Mouse (Mus musculus) forebrain, embryonic 15.5 days (tissue): ENCODE data around the gene Apom. TPM values are rescaled to one million over a fixed set of nuclear protein-coding genes. Genes with fewer than 3 reads are reported as not detected.
A peak's percentile ranks its signal among the peaks of the same experiment; 100 is the strongest.

Source experiments
- ATAC-seq: fragments of 200-750 bp; cut with Nextera tagmentation; replicated peaks from 2 replicates; pipeline ENCODE4 v1.8.0; 2017; ENCODE audit warnings: mild to moderate bottlenecking, moderate TSS enrichment, moderate library complexity
- H3K27ac ChIP-seq: fragments of 300-500 bp; sonication (generic); replicated peaks from 2 replicates; pipeline ENCODE4 v1.5.1; 2015; ENCODE audit warnings: mild to moderate bottlenecking, inconsistent platforms
- H3K27me3 ChIP-seq: fragments of 300-500 bp; sonication (generic); 2 replicates; pipeline ENCODE4 v1.6.1; 2015; ENCODE audit warnings: inconsistent platforms
- H3K36me3 ChIP-seq: fragments of 300-500 bp; sonication (generic); 2 replicates; pipeline ENCODE4 v1.6.1; 2015; ENCODE audit warnings: mild to moderate bottlenecking, inconsistent platforms
- H3K4me1 ChIP-seq: fragments of 300-500 bp; sonication (generic); 2 replicates; pipeline ENCODE4 v1.6.1; 2015; ENCODE audit warnings: inconsistent platforms
- H3K4me2 ChIP-seq: fragments of 300-500 bp; sonication (generic); replicated peaks from 2 replicates; pipeline ENCODE4 v1.6.1; 2015; ENCODE audit warnings: mild to moderate bottlenecking, inconsistent platforms
- H3K4me3 ChIP-seq: fragments of 300-500 bp; sonication (generic); 2 replicates; pipeline ENCODE4 v1.5.1; 2015; ENCODE audit warnings: mild to moderate bottlenecking, inconsistent platforms
- H3K9ac ChIP-seq: fragments of 300-500 bp; sonication (generic); replicated peaks from 2 replicates; pipeline ENCODE4 v1.6.1; 2015; ENCODE audit warnings: mild to moderate bottlenecking, inconsistent platforms
- H3K9me3 ChIP-seq: fragments of 300-500 bp; sonication (generic); 2 replicates; pipeline ENCODE4 v1.6.1; 2016; ENCODE audit warnings: inconsistent platforms
- WGBS: fragments of 180-500 bp; shearing (Covaris S2); methylation state at CpG from one replicate; pipeline ENCODE4 v1.1.7; 2015; ENCODE audit warnings: mixed read lengths; 5-methylcytosine and 5-hydroxymethylcytosine counted together
- polyA plus RNA-seq: library from polyadenylated mRNA; unstranded; fragments of >200 nt; fragmentation: Nextera tagmentation; extraction: Ambion mirVana; gene quantifications from 2 replicates; pipeline ENCODE4 v1.2.1, GENCODE M21; 2015

Apom gene
- polyA plus RNA-seq, 1 experiment from 2014 or later = 0.28 TPM

DNA sequence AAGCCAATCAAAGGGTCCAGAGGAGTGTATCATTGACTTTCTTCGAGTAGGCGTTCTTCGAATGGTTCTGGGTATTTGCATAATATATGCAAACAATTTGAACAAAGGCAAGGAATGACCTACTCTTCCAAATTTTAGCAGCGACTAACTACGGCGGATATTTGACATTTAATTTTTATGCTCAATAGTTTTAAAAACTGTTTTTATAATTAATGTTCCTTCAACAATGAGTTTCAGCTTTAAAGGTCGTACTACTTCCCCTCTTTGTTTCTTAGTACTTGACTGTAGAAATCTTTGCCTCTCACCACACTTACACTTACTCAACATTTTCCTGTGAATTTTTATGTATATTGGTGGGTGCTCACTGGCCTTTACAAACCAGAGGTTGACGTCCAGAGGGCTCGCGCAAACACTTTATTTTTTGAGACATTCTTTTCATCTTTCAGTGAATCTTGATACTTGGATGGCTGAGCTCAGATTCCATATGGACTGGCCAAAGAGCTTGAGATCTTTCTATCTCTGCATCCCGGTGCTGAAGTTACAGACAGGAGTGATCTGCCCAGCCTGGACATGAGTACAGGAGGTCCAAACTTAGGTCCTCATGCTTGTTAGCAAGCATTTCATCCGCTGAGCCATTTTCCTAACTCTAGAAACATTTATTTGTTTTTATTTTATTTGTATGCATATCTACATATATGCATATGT is 33.8 kb upstream of the Apom start:
- Histone ChIP-seq H3K4me1 (peaks cover 37% of the 10 kb centered on the region), H3K4me3 (peak overlapping the region; percentile 96), H3K4me2 (peak overlapping the region; percentile 95), H3K36me3 (peaks cover 14% of the 10 kb centered on the region), H3K9me3 (no peaks in the 10 kb centered on the region), H3K27me3 (no peaks in the 10 kb centered on the region), H3K27ac (peak overlapping the region; percentile 99), H3K9ac (peak overlapping the region; percentile 57)
- 20% methylated on average over 12 of the region's 12 CpGs for WGBS
- peak; percentile 88 for ATAC-seq

GRCm38 (mm10) chr17:35164568-35165450 is 33.0 kb upstream of the Apom start, which contains the start of gene Prrc2a:
Gene Prrc2a, minus strand, starts transcription at chr17:35164897.
- no peaks in the 10 kb centered on the region for H3K27me3 ChIP-seq
- peak within 1 kb of the TSS; percentile 99 for H3K9ac ChIP-seq
- ATAC-seq = peak; percentile 94
- no peaks in the 10 kb centered on the region for H3K9me3 ChIP-seq
- H3K4me1 ChIP-seq = peaks cover 37% of the 10 kb centered on the region
- under 1% methylated on average over 63 of the region's 89 CpGs for WGBS
- peak within 1 kb of the TSS; percentile 99 for H3K27ac ChIP-seq
- peak within 1 kb of the TSS; percentile 95 for H3K4me2 ChIP-seq
- H3K36me3 ChIP-seq = peaks cover 22% of the 10 kb centered on the region
- peak within 1 kb of the TSS; percentile 96 for H3K4me3 ChIP-seq

DNA sequence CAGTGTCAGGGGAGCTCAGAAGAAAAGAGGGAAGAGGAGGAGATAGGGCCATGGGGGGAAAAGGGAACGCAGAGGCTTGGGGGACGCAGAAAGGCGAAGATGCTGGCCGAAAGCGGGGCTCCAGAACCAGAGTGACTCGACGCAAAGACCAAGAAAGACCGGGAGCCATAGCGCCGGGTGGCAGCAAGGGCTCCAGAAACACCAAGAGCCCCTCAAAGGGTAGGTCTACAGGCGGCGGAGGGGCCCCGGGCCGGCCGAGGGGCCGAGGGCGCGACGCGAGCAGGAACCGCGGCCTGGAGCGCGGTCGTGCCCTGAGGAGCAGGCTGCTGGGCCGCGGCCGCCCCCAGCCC is 32.3 kb upstream of the Apom start:
- Histone ChIP-seq H3K4me3 (peak overlapping the region; percentile 96), H3K9me3 (no peaks in the 10 kb centered on the region), H3K36me3 (peaks cover 28% of the 10 kb centered on the region), H3K9ac (peak overlapping the region; percentile 99), H3K4me2 (peak overlapping the region; percentile 95), H3K27me3 (no peaks in the 10 kb centered on the region), H3K27ac (peak overlapping the region; percentile 99), H3K4me1 (peaks cover 37% of the 10 kb centered on the region)
- ATAC-seq = no peak
- WGBS = under 1% methylated on average over 28 of the region's 28 CpGs

DNA sequence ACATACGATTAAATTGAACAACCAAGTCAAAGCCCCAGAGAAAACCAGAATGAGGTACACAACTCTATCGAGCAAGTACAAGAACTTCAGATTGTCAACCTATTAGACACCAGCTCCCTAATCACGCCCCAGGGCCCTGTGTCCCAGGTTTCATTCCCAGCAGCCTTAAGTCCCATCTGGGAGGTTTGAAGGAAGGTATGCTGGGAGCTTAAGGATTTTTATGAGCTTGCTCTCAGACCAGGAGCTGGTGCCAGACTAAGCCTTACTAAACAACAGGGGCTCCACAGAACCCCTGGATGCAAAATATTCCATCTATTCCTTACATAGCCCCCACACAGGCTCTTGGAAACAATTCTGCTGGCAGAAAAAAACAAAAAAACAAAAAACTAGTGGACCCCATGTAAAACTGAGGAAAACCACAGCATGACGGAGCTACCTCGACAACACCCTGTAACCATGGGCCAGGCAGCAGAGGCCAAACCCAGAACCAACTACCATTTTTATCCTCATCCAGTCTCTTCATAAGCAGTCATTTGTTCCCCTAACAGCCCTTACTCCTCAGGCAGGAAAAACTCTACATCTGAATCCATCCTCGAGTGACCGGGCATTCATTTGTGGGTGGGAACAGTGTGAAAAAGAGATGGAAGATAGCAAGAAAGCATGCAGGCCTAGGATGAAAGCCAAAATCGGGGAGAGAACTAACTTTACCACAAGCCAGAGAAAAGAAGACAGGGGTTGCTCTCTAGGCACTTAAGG is 31.7 kb upstream of the Apom start:
- H3K4me1 ChIP-seq = peaks cover 37% of the 10 kb centered on the region
- H3K36me3 ChIP-seq = peaks cover 35% of the 10 kb centered on the region
- H3K4me3 ChIP-seq = peak overlapping the region; percentile 96
- ATAC-seq = no peak
- WGBS = 12% methylated on average over 8 of the region's 8 CpGs
- no peaks in the 10 kb centered on the region for H3K27me3 ChIP-seq
- peak overlapping the region; percentile 99 for H3K9ac ChIP-seq
- peak overlapping the region; percentile 99 for H3K27ac ChIP-seq
- H3K9me3 ChIP-seq = no peaks in the 10 kb centered on the region
- peak overlapping the region; percentile 95 for H3K4me2 ChIP-seq

- Histone ChIP-seq H3K4me1 (peaks cover 37% of the 10 kb centered on the region), H3K4me3 (peak overlapping the region; percentile 96), H3K9ac (peak overlapping the region; percentile 99), H3K27ac (0 out of 2 replicates have a peak overlapping the region, but pooled peaks have one; percentile 99), H3K27me3 (no peaks in the 10 kb centered on the region), H3K36me3 (peaks cover 43% of the 10 kb centered on the region), H3K4me2 (peak overlapping the region; percentile 95), H3K9me3 (no peaks in the 10 kb centered on the region)
- WGBS = 39% methylated on average over 12 of the region's 12 CpGs
- ATAC-seq = no peak
These were observed 30.9 kb upstream of the Apom start for GRCm38 (mm10) chr17:35162730-35163129.

DNA sequence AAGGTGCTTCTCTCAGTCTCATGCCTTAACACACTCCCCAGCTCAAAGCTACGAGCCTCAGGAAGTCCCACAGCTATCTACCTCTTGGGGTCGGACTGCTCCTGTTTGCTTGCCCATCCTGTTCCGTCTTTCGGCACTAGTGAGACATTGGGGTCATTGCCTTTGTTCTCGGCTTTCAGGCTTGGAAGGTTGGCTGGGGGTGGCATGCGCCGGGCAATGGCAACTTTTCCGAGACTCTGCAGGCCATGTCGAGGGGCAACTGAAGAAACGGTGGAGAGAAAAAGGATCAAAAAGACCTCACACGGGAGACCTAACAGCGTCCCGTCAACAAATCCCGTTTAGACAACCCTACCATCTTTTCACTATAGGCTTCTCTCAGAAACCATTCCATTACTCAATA is 30.3 kb upstream of the Apom start:
- Histone ChIP-seq H3K27me3 (no peaks in the 10 kb centered on the region), H3K9ac (peak overlapping the region; percentile 99), H3K4me3 (peak overlapping the region; percentile 96), H3K4me2 (peak overlapping the region; percentile 95), H3K27ac (no peak overlapping the region), H3K4me1 (peaks cover 37% of the 10 kb centered on the region), H3K36me3 (peaks cover 49% of the 10 kb centered on the region), H3K9me3 (no peaks in the 10 kb centered on the region)
- no peak for ATAC-seq
- 69% methylated on average over 14 of the region's 14 CpGs for WGBS

DNA sequence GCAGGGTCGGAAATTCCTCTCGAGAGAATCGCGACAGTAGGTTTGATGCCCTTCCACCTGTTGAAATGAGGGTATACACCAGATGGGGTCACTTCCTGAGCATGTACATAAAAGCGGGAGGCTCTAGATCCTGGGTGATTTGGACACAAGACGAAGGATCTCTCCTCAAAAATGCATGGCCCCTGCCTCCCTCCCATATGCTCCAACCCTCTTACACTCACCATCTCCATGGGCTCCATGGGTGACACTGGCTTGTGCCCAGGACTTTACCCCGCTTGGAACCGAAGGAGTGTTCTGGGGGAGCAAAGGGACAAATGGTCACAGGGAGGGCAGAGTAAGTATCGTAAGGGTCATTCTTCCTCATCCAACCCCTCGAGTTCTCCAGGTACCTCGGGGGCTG is 29.6 kb upstream of the Apom start:
- H3K36me3 ChIP-seq = peaks cover 56% of the 10 kb centered on the region
- peaks cover 36% of the 10 kb centered on the region for H3K4me1 ChIP-seq
- 86% methylated on average over 11 of the region's 11 CpGs for WGBS
- no peak overlapping the region for H3K4me2 ChIP-seq
- no peak overlapping the region for H3K9ac ChIP-seq
- ATAC-seq = no peak
- H3K27ac ChIP-seq = no peak overlapping the region
- no peaks in the 10 kb centered on the region for H3K27me3 ChIP-seq
- no peak overlapping the region; the same call in 1 of the 2 replicates for H3K4me3 ChIP-seq
- H3K9me3 ChIP-seq = no peaks in the 10 kb centered on the region

DNA sequence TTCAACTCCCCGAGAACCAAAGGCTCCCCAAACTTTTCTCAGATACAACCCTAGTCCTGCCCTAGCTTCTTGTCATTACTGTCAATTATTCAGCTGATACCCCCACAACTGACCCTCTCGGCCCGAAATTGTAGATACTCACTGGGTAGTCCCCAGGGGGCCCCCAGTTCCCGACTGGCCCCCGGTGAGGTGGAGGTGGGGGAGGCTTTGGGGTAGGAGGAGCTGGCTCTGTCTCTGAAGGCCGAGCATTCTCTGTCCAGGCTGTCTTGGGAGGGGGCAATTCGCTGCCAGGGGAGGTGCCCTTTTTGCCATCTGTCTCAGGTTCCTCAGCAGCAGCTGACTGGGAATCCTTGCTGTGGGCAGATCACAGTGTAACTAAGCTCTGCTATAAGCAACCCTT is 27.8 kb upstream of the Apom start:
- 87% methylated on average over 7 of the region's 7 CpGs for WGBS
- no peak for ATAC-seq
- Histone ChIP-seq H3K27ac (no peak overlapping the region), H3K4me1 (peaks cover 27% of the 10 kb centered on the region), H3K4me2 (no peak overlapping the region), H3K9ac (no peak overlapping the region), H3K4me3 (no peak overlapping the region), H3K9me3 (no peaks in the 10 kb centered on the region), H3K27me3 (no peaks in the 10 kb centered on the region), H3K36me3 (peaks cover 74% of the 10 kb centered on the region)

- no peak overlapping the region for H3K9ac ChIP-seq
- ATAC-seq = no peak
- H3K27me3 ChIP-seq = no peaks in the 10 kb centered on the region
- peaks cover 80% of the 10 kb centered on the region for H3K36me3 ChIP-seq
- 93% methylated on average over 16 of the region's 16 CpGs for WGBS
- no peak overlapping the region for H3K4me3 ChIP-seq
- H3K9me3 ChIP-seq = no peaks in the 10 kb centered on the region
- peaks cover 27% of the 10 kb centered on the region for H3K4me1 ChIP-seq
- no peak overlapping the region for H3K4me2 ChIP-seq
- H3K27ac ChIP-seq = no peak overlapping the region
These were observed 27.2 kb upstream of the Apom start for GRCm38 (mm10) chr17:35158850-35159593.

GRCm38 (mm10) chr17:35157661-35158175 is 25.9 kb upstream of the Apom start:
- no peak overlapping the region for H3K4me2 ChIP-seq
- no peak for ATAC-seq
- H3K9me3 ChIP-seq = no peaks in the 10 kb centered on the region
- H3K4me3 ChIP-seq = no peak overlapping the region
- H3K27me3 ChIP-seq = no peaks in the 10 kb centered on the region
- 95% methylated on average over 8 of the region's 8 CpGs for WGBS
- no peak overlapping the region for H3K27ac ChIP-seq
- peaks cover 93% of the 10 kb centered on the region for H3K36me3 ChIP-seq
- H3K9ac ChIP-seq = no peak overlapping the region
- peaks cover 18% of the 10 kb centered on the region for H3K4me1 ChIP-seq

- H3K9me3 ChIP-seq = no peaks in the 10 kb centered on the region
These were observed 25.4 kb upstream of the Apom start for GRCm38 (mm10) chr17:35157254-35157653.

More at GRCm38 (mm10) chr17:35157254-35157653, 25.4 kb upstream of the Apom start:
- 93% methylated on average over 8 of the region's 8 CpGs for WGBS
- no peak overlapping the region for H3K4me3 ChIP-seq
- H3K27ac ChIP-seq = no peak overlapping the region
- no peak overlapping the region for H3K9ac ChIP-seq
- H3K4me1 ChIP-seq = peaks cover 14% of the 10 kb centered on the region
- H3K36me3 ChIP-seq = peaks cover 98% of the 10 kb centered on the region
- ATAC-seq = no peak
- no peaks in the 10 kb centered on the region for H3K27me3 ChIP-seq
- H3K4me2 ChIP-seq = no peak overlapping the region
